Mouse (Mus musculus) myocyte (in vitro differentiated cells): ENCODE results near the gene Il5. TPM values are rescaled to one million over a fixed set of nuclear protein-coding genes. Genes with fewer than 3 reads are reported as not detected.

Experiments used
- H3K27me3 ChIP-seq: one replicate; pipeline ENCODE4 v1.6.1; 2011; ENCODE audit not compliant: control insufficient read depth, insufficient read depth, insufficient read length
- H3K36me3 ChIP-seq: one replicate; pipeline ENCODE4 v1.6.1; 2011; ENCODE audit not compliant: control insufficient read depth, insufficient read depth
- H3K4me2 ChIP-seq: one replicate; pipeline ENCODE4 v1.6.1; 2011; ENCODE audit warnings: low read depth, control low read depth
- H3K4me3 ChIP-seq: one replicate; pipeline ENCODE4 v1.5.1; 2011; ENCODE audit warnings: mild to moderate bottlenecking, control low read depth, moderate library complexity
- H3K79me2 ChIP-seq: one replicate; pipeline ENCODE4 v1.6.1; 2011; ENCODE audit not compliant: control insufficient read depth, insufficient read depth
- H3ac ChIP-seq: one replicate; pipeline ENCODE4 v1.6.1; 2011; ENCODE audit not compliant: control insufficient read depth, insufficient read length
- CEBPB ChIP-seq: IDR thresholded peaks from 2 replicates; pipeline ENCODE4 v1.6.1; 2011; ENCODE audit warnings: mild to moderate bottlenecking, moderate library complexity; ENCODE audit not compliant: poor library complexity, insufficient read depth, severe bottlenecking
- E2F4 ChIP-seq: IDR thresholded peaks from one replicate; pipeline ENCODE4 v1.6.1; 2011; ENCODE audit warnings: mild to moderate bottlenecking, control low read depth, moderate library complexity; ENCODE audit not compliant: insufficient read depth
- MAX ChIP-seq: IDR thresholded peaks from one replicate; pipeline ENCODE4 v1.6.1; 2011; ENCODE audit warnings: low read depth, mild to moderate bottlenecking, control low read depth
- MYOD1 ChIP-seq, 3 experiments: IDR thresholded peaks; one replicate each; pipeline ENCODE4 v1.6.1; 2011; ENCODE audit warnings: control low read depth in 2 of 3, low read depth in 2 of 3, mild to moderate bottlenecking in 2 of 3, moderate library complexity in 1 of 3; ENCODE audit not compliant: insufficient read length in 2 of 3, control insufficient read depth in 1 of 3
- MYOG ChIP-seq, 3 experiments: IDR thresholded peaks; one replicate each; pipeline ENCODE4 v1.6.1; 2011; ENCODE audit warnings: control low read depth in 2 of 3, low read depth in 2 of 3, mild to moderate bottlenecking in 2 of 3; ENCODE audit not compliant: insufficient read length in 2 of 3, control insufficient read depth in 1 of 3, insufficient read depth in 1 of 3
- POLR2A ChIP-seq: IDR thresholded peaks from one replicate; pipeline ENCODE4 v1.6.1; 2011; ENCODE audit warnings: low read depth, mild to moderate bottlenecking, control low read depth, moderate library complexity; ENCODE audit not compliant: insufficient read length
- POLR2AphosphoS2 ChIP-seq: IDR thresholded peaks from one replicate; pipeline ENCODE4 v1.6.1; 2011; ENCODE audit warnings: low read depth, control low read depth; ENCODE audit not compliant: insufficient read length
- REST ChIP-seq: IDR thresholded peaks from one replicate; pipeline ENCODE4 v1.6.1; 2011; ENCODE audit warnings: mild to moderate bottlenecking, control low read depth, moderate library complexity; ENCODE audit not compliant: insufficient read depth, insufficient read length
- SRF ChIP-seq: IDR thresholded peaks from one replicate; pipeline ENCODE4 v1.6.1; 2011; ENCODE audit warnings: low read depth; ENCODE audit not compliant: control insufficient read depth, insufficient read length
- TCF12 ChIP-seq: IDR thresholded peaks from one replicate; pipeline ENCODE4 v1.6.1; 2011; ENCODE audit warnings: mild to moderate bottlenecking, control low read depth; ENCODE audit not compliant: poor library complexity, insufficient read depth, severe bottlenecking
- TCF3 ChIP-seq: IDR thresholded peaks from one replicate; pipeline ENCODE4 v1.6.1; 2011; ENCODE audit warnings: low read depth, control low read depth; ENCODE audit not compliant: insufficient read length
- USF1 ChIP-seq: IDR thresholded peaks from one replicate; pipeline ENCODE4 v1.6.1; 2011; ENCODE audit warnings: low read depth, mild to moderate bottlenecking, control low read depth, moderate library complexity
- polyA plus RNA-seq: library from polyadenylated mRNA; unstranded; fragments of >200 nt; fragmentation: generic; extraction: Trizol; gene quantifications from one replicate; pipeline ENCODE4 v1.2.1, GENCODE M21; 2012; ENCODE audit warnings: missing spikeins

The Il5 gene
- polyA plus RNA-seq, 1 experiment: not detected

DNA sequence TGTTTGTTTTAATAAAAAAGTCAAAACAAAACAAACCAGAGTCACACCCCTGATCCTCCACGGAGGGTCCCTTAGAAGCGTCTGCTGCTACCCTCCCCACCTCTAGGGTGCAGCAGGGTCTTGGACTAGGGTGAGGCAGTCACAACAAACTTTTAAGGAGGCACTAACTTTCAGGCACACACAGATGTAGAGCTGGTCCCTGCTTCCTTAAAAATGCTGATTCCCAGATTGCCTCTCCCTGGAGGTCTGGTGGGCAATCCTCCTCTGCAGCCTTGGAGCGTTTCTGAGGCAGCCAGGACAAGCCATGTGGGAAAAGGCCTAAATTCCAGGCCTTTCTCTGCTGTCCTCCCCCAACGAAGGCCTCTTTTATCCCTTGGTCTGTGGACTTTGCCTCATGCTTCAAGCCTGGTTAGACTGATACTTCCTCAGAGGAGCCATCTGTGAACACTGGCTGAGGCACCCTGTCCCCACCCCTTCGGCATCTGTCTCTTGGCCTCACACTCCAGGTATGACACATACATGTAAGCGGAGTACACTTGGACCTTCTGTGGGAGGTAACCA lies 38.3 kb downstream of the Il5 start:
- TF ChIP-seq REST (no peak), SRF (no peak), MAX (no peak), E2F4 (no peak), POLR2AphosphoS2 (no peak), TCF12 (no peak), CEBPB (no peak)
- Histone ChIP-seq H3K79me2 (no peaks in the 10 kb centered on the region), H3K27me3 (no peaks in the 10 kb centered on the region), H3K36me3 (no peaks in the 10 kb centered on the region), H3K4me2 (no peak overlapping the region), H3K4me3 (no peak overlapping the region), H3ac (no peak overlapping the region)

DNA sequence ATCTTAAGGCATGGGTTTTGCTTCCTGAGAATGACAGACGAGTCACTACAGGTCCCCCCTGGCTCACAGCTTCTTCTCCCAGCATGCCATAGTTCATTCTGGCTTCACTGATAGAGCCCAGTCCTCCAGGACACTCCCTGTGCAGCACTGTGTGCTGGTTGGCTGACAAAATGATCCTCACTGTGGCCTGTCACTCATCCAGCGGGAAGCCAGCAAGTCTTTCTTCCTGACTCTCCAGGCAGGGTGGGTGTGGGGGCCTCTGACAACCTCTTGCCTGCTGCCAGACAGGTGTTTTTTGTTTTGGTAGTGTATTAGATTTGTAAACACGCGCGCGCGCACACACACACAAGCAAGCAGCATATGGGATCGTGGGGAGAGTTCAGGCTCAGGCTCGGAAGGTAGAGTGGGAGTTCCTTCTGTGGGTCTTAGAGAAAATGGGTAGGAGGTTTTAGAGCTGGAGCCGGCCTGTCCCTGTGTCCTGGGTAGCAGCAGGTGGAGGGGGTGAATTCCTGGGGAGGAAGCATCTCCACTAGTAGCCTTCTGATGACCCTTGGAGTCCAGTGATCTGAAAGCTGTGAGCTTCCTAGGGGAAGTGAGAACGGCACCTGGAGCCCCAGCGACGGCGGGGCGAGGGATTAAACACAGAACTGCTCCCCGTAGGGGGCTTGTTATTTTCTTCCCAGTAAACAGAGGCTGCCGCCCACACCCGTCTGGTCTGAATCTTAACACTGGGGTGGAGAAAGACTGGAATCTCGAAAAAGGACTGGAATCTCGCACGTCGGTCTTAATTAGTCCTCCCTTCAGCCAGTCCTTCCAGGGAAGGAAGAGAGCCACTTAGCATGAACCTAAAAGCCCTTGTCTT lies 39.2 kb downstream of the Il5 start:
- Histone ChIP-seq H3K36me3 (no peaks in the 10 kb centered on the region), H3ac (no peak overlapping the region), H3K79me2 (no peaks in the 10 kb centered on the region), H3K27me3 (no peaks in the 10 kb centered on the region), H3K4me3 (no peak overlapping the region), H3K4me2 (no peak overlapping the region)
- TF ChIP-seq SRF (no peak), MAX (no peak), TCF12 (no peak), USF1 (no peak), E2F4 (no peak), POLR2A (no peak), POLR2AphosphoS2 (no peak), MYOD1 (IDR thresholded peaks at IDR 0.05; ENCODE audit: control insufficient read depth in 1 of 3, insufficient read length in 2 of 3, low read depth in 2 of 3) (no peak), MYOG (IDR thresholded peaks at IDR 0.05; ENCODE audit: control insufficient read depth in 1 of 3, insufficient read depth in 1 of 3, insufficient read length in 2 of 3, low read depth in 2 of 3) (no peak), TCF3 (no peak), CEBPB (no peak), REST (no peak)

DNA sequence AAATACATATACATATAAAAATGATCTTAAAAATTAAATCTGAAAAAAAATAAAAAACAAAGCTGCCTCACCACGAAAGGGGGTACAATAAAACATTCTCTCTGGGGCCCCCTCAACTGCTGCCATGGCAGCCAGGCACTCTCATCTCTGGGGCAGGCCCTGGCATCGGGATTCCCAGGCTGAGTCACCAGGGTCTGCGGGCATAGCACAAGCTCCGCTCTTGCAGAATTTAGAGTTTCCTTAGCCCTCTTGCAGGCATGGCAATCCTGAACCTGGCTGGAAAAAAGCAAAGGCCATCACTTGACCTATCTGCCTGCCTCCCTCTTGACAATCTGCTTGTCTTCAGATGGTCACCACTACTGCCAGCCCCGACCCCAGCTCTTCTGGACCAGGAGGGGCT lies 40.7 kb downstream of the Il5 start:
- Histone ChIP-seq H3K79me2 (no peaks in the 10 kb centered on the region), H3ac (no peak overlapping the region), H3K36me3 (no peaks in the 10 kb centered on the region), H3K4me3 (no peak overlapping the region), H3K27me3 (no peaks in the 10 kb centered on the region), H3K4me2 (peak overlapping the region; percentile 75)
- TF ChIP-seq CEBPB (no peak), MAX (no peak)

DNA sequence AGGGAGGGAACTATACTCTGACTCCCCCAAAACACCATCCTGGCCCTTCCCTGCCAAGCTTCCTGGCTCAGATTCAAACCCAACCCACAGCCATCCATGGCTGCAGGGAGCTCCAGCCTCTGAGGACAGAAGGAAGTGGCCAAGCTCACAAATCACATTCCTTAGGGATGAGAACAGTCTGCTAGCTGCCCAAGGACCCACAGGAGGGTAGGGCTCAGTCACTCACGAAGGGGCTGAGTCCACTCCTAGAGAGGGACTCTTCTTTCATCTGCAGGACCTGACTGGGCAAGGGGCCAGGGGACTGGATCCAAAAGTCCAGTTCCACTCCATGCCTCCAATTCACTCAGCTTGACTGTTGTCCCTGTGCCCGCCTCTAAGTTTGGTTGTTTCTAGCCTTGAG lies 41.2 kb downstream of the Il5 start:
- Histone ChIP-seq H3ac (no peak overlapping the region), H3K4me2 (peak overlapping the region; percentile 75), H3K79me2 (no peaks in the 10 kb centered on the region), H3K27me3 (no peaks in the 10 kb centered on the region), H3K36me3 (no peaks in the 10 kb centered on the region), H3K4me3 (no peak overlapping the region)
- no peak for TF ChIP-seq MYOD1 (IDR thresholded peaks at IDR 0.05; ENCODE audit: control insufficient read depth in 1 of 3, insufficient read length in 2 of 3, low read depth in 2 of 3)
- peak; percentile 23 for TF ChIP-seq POLR2A
- peak; percentile 28 for TF ChIP-seq POLR2AphosphoS2
- peak in 1 of 3 experiments; percentile 19 for TF ChIP-seq MYOG (IDR thresholded peaks at IDR 0.05; ENCODE audit: control insufficient read depth in 1 of 3, insufficient read depth in 1 of 3, insufficient read length in 2 of 3, low read depth in 2 of 3)

DNA sequence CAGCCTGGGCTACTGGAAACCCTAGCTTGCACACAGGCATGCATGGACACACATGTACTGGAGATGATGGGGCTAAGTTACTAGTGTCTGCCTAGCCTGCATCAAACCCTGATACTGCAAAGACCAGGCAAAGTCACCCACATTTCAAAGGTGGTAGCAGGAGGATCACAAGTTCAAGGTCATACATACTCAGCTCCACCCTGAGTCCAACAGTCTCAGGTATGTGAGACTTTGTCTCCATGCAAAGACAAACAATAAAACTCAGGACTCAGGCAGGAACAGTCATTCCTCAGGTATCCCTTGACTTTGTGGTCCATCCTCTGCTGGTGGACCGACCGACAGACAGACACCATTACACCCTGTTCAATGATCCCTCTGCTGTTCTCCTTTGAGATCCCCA lies 41.8 kb downstream of the Il5 start:
- no peaks in the 10 kb centered on the region for H3K27me3 ChIP-seq
- TF ChIP-seq POLR2A (no peak), MAX (no peak), TCF12 (no peak), MYOD1 (IDR thresholded peaks at IDR 0.05; ENCODE audit: control insufficient read depth in 1 of 3, insufficient read length in 2 of 3, low read depth in 2 of 3) (no peak), CEBPB (no peak), SRF (no peak), REST (no peak)

More for the DNA sequence above, 41.8 kb downstream of the Il5 start:
- Histone ChIP-seq H3K79me2 (no peaks in the 10 kb centered on the region), H3K4me3 (peak overlapping the region; percentile 24), H3K36me3 (no peaks in the 10 kb centered on the region), H3ac (no peak overlapping the region), H3K4me2 (peak overlapping the region; percentile 75)
